Mouse (Mus musculus) naive thymus-derived CD4-positive, alpha-beta T cell, adult 2 months (primary cell): ENCODE measurements around the gene Rtp3.

Source experiments
- DNase-seq: peaks from one replicate; pipeline ENCODE4 v3.0.0-alpha.2; 2011; ENCODE audit warnings: low read depth

The Rtp3 gene

GRCm38 (mm10) chr9:110979411-110979810, 11.0 kb downstream of the Rtp3 start:
- no peak for DNase-seq

GRCm38 (mm10) chr9:110965910-110966231, 24.5 kb downstream of the Rtp3 start:
- no peak for DNase-seq

GRCm38 (mm10) chr9:110965062-110965909, 25.1 kb downstream of the Rtp3 start:
- DNase-seq, result peak; percentile 36

DNA sequence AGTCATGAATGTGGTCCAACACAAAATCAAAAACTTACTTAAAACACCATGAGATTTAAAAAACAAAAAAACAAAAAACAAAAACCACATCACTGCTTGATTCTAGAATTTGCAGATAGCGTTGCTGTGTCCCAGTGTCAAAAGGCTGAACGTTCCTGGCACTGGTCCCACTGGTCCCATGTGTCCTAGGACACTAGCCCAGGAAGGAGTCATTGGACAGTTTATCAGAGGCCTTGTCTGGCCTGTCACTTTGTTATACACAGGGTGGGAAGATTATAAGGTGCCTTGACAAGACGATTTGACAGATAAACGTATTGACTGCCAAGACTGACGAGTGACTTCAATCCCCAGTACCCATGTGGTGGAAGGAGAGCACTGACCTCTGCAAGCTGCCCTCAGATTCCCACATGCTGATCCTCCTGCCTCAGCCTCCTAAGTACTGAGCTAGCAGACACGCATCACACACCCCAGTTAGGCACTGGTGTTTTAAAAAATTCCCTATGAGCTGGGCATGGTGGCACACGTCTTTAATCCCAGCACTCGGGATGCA, 26.7 kb downstream of the Rtp3 start:
- DNase-seq, result no peak

GRCm38 (mm10) chr9:110961386-110961785, 29.0 kb downstream of the Rtp3 start:
- no peak for DNase-seq

- DNase-seq, result no peak
Observed at GRCm38 (mm10) chr9:110960230-110961149, 29.9 kb downstream of the Rtp3 start.

DNA sequence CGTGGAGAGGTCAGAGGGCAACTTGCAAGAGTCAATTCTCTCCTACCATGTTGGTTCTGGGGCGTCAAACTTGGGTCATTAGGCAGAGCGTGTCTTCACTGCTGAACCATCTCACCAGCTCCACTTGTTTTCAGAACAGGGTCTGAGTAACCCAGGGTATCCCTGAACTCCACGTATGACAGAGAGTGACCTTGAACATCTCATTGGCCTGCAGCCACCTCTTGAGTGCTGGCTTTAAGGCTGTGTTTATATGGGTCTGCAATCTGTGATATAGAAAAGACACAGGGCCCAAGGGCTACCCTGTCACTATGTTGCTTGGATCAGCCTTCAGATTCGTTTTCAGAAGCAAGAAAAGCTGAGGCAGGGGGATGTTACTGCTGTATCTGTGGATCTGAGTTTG, 30.7 kb downstream of the Rtp3 start:
- no peak for DNase-seq

DNA sequence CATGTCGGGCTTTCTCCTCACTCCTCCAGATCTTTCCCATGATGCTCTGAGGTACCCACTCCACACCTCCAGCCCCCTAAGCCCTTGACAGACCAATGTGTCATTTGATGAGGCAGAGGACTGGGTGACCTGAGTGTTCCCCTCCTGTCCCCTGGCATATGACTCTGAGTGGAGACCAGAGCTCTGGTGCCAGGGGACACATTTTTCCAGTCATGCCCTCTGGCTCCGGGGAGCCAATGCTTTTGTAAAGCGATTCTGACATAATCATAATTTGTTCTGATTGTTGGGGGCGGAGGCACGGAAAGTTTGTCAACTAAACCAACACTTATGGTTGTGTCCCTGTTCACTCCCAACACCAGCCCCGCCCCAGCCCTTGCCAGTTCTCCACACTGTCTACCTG, 34.4 kb downstream of the Rtp3 start:
- DNase-seq, result no peak

DNA sequence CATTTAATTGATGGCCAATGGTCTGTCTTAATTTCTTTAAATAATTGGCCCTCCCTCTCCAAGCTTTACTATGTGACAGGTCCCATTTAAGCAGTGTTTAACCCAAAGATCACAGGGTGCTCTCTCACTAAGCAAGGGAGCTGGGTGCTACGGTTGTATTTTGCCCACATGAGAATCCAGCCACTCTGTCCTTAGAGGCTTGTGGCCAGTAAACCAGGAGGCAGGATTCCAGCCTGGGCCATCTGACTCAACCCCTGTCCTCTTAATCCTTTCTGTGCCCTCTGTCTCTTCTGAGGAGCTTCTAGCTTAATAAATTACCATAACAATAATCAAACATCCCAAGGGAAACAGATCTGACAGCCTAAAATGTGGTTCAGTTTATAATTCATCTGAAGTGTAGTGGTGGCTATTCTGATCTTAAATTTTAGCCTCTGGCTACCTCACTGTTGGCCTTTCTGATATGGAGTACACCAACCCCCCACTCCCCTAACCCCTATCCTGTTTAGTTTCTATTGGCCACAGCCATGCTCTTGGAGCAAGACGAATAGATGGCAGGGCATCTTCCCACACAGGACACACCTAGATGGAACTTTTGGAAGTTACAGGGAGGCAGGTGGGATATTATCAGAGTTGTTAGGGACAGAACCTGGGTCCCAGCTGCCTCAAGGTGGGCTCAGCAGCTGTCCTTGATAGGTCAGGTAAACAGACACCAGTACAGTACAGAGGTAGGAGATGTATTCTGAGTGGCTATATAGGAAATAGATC, 35.5 kb downstream of the Rtp3 start:
- no peak for DNase-seq

GRCm38 (mm10) chr9:110953550-110954461, 36.6 kb downstream of the Rtp3 start:
- peak; percentile 81 for DNase-seq

DNA sequence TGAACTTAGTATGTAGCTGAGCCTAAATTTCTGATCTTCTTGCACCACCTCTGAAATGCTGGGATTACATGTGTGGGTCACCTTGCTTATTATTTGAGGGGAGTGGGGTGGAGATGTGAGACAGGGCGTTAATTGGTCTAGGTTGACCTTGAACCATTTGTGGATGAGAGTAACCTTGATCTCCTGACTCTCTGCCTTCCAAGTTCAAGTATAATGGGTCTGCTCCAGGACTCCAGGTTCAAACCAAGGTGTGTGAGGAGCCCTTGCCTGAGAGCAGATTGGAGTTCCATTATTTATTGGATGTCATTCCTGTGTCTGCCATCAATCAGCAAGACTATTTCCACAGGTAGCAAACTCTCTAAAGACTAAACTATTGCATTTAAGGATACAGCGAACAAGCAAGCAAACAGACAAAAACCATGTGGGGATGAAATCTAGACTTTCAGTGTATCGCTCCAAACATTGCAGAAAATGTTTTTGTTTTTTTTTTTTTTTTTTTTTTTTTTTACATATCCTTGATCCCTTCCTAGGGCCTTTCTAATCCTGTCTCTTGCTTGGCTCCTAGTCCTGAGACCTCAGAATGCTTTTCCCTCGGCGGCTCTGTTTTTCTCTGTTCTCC, 37.3 kb downstream of the Rtp3 start:
- DNase-seq, result no peak

- no peak for DNase-seq
Observed at GRCm38 (mm10) chr9:110952398-110952797, 38.0 kb downstream of the Rtp3 start.

DNA sequence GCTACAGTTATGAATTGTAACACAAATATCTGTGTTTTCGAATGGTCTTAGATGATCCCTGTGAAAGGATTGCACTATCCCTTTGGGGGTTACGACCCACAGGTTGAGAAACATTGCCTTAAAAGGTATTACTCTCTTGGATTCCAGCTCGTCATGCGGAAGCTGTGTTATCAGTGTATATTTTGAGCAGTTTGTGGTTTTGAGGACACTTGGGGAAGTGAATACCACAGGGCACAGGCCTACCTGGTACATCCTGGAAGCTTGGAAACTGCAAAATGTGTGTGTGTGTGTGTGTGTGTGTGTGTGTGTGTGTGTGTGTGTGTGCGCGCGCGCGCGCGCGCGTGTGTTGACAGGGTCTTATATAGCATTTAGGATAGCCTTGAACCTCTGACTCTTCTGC, 38.5 kb downstream of the Rtp3 start:
- no peak for DNase-seq

DNA sequence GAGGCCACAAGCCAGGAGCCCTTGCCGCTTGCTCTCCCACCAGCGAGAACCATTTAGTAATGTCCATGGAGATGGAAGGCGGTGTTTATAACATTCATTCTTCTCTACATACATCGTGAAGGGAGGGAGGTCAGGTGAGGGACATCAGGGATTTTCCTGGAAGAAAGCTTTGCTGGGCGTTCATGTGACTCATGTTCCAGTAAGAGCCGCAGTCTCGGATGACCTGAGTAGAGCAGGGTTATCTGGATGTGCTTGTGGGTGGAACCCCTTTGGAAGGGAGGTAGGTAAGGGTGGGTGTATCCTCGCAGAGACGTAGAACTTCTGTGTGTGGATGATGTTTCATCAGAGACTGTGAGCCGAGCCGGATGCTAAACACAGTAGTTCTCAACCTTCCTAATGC, 39.0 kb downstream of the Rtp3 start, which contains the start of gene Lrrc2:
Gene Lrrc2 (plus strand): TSS at position 149 of the 400 bp plus-strand sequence.
- no peak for DNase-seq

GRCm38 (mm10) chr9:110950109-110950508, 40.3 kb downstream of the Rtp3 start:
- DNase-seq, result no peak

DNA sequence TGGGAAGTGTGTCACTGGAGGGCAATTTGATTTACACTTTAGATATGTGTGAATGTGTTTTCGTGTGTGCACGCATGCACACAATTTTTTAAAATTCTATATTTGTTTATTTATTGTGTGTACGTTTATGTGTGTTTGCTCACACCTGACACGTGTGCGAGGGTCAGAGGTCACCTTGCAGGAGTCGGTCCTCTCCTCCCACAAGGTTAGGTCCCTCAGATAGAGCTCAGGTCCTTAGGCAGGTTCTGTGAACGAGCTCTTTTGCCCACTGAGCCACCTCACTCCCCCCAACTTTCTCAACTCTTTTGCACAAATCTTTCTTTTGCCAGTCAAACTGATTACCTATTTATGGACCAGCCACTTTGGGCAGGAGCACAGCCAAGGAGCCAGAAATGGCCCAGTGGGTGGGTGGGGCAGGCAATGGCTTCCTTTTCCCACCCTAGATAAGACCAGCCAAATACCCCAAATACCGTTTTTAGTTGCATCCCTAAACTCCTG, 41.5 kb downstream of the Rtp3 start:
- no peak for DNase-seq

- DNase-seq, result no peak
Observed at GRCm38 (mm10) chr9:110947900-110948299, 42.5 kb downstream of the Rtp3 start.

DNA sequence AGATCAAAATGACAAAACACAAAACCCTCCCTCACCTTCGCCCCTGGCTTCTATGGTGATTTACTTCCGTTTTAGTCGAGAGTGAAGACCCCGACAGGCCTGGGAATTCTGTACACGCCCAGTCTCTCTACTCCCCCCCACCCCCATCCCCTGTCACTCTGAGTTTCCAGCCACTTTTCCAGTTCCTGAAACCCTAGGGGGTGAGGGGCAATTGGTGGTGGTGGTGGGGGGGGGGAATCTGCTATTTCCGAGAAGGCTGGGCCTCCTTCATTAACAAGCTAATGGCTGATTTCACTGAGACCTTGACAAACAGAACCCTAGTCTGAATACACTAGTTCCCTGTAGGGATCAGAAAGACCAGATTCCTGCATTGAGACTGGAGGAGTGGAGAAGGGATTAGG, 43.1 kb downstream of the Rtp3 start:
- no peak for DNase-seq

- peak; percentile 89 for DNase-seq
Observed at GRCm38 (mm10) chr9:110946548-110947044, 43.8 kb downstream of the Rtp3 start.

DNA sequence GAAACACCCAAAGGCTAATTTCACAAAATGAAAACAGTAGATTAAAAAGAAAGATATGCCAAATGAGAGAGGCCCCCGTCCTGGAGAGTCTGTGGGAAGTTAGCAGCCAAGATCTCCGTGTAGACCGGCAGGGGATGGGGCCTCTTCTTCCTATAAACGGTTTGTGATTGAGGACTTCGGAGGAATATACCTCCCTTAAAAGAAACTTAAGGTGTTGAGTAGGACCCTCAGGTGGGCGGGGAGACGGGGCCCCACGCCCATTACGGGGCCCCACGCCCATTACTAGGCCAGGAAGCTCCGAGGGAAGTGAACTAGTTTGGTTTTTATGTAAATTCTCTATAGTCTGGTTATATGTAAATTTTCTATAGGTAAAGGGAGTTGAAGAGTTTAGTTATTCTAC, 44.5 kb downstream of the Rtp3 start, which contains the start of gene Tdgf1:
Gene Tdgf1 (minus strand): TSS at position 233 of the 400 bp plus-strand sequence.
- peak; percentile 49 for DNase-seq
